Mouse (Mus musculus) adrenal gland, adult 2 months (tissue): ENCODE measurements around the gene Snx20. TPM values are rescaled to one million over a fixed set of nuclear protein-coding genes. Genes with fewer than 3 reads are reported as not detected.
A peak's percentile ranks its signal among the peaks of the same experiment; 100 is the strongest.

Source experiments
- DNase-seq: peaks from one replicate; pipeline ENCODE4 v3.0.0; 2021
- long read RNA-seq: library from polyadenylated mRNA; stranded (forward); transcript quantifications from one replicate; pipeline ENCODE4 v2.0.0, GENCODE M21; 2021
- polyA plus RNA-seq: library from polyadenylated mRNA; depleted of rRNA; stranded (reverse); fragments of >200 nt; gene quantifications from 2 replicates; pipeline ENCODE4 v1.2.3, GENCODE M21; 2012; rRNA removed
- total RNA-seq, 2 experiments: library from RNA; stranded (reverse); gene quantifications; 2 replicates each; pipeline ENCODE4 v1.2.3; 2021

The Snx20 gene
- 1 to 10 TPM; 1.7 to 1.9 TPM for total RNA-seq
- polyA plus RNA-seq, result 3.7 and 9.8 TPM in 2 replicates
- long read RNA-seq, partial matches to known transcripts, result 0 of 1 reads
- long read RNA-seq, other reads (novel, unspliced or antisense), result 0 of 1 reads

DNA sequence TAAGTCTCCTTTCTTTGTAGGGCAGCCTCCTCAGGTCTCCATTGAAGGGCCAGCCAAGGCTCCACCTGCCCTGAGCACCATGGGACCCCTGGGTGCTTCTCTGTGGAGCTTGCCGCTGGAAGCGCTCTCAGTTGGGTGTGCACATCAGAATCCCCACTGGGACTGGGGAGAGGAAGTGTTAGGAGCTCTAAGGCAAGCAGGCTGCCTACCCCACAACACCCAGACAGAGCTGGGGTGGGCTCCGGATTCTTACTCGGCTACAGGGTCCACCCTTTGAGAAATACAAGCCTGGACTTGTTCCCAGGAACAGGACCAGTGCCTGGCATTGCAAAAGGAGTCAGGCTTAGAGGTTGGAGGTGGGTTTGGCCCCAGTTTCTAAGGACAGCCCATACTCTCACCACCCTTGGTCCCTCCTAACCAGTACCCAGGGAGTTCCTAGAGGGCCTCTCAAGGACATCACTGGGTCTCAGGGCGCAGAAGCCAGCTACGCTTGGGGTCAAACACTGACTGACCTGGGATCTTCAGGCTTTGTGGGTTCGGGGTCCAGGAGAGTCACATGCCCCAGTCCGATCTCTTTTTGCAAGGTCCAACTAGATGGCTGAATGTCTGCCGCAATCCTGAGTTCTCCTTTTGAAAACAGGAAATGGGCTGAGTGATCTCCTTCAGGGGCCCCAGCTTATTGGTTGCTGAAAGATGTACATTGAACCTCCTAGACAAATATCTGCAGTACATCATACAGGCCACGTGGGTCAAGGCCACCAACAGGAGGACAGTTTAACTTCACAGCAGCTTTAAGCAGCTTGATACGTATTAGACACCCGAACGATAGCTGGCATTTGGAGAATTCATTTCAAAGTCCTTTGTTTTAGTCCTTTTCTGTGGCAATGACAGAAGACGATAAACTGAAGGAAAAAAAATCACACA is at the start of gene Snx20:
Gene Snx20, minus strand, starts transcription at position 655 of the 924 bp plus-strand sequence.
- DNase-seq, result no peak

- no peak for DNase-seq
Observed at GRCm38 (mm10) chr8:88683656-88684289, 47.8 kb upstream of the Snx20 start.

GRCm38 (mm10) chr8:88681046-88681445 is 45.1 kb upstream of the Snx20 start:
- no peak for DNase-seq

GRCm38 (mm10) chr8:88680566-88680965 is 44.6 kb upstream of the Snx20 start:
- no peak for DNase-seq

- no peak for DNase-seq
Observed at GRCm38 (mm10) chr8:88677071-88677470, 41.1 kb upstream of the Snx20 start.

- DNase-seq, result no peak
Observed at GRCm38 (mm10) chr8:88675372-88676165, 39.6 kb upstream of the Snx20 start.

DNA sequence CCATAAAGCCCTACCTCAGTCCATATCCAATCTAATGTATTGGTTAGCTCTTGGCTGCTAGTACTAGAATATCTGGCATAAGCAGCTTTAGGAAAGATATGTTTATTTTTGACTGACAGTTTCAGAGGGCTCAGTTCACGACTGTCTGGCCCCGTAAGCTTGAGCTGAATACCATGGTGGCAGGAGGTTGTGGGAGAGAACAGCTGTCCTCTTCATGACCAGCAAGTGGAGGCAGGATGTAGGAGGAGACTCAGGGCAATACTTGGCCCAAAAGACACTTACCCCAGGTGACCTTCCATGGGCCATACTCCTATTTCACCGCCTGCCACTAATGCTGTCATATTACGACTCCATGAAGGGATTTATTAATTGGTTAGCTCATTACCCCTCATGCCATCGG is 37.9 kb upstream of the Snx20 start:
- no peak for DNase-seq

GRCm38 (mm10) chr8:88671575-88671974 is 35.6 kb upstream of the Snx20 start:
- no peak for DNase-seq

GRCm38 (mm10) chr8:88670782-88671181 is 34.9 kb upstream of the Snx20 start:
- DNase-seq, result no peak

GRCm38 (mm10) chr8:88668400-88669086 is 32.6 kb upstream of the Snx20 start:
- peak; percentile 27 for DNase-seq

GRCm38 (mm10) chr8:88666435-88666834 is 30.5 kb upstream of the Snx20 start:
- peak; percentile 11 for DNase-seq

- no peak for DNase-seq
Observed at GRCm38 (mm10) chr8:88664947-88665346, 29.0 kb upstream of the Snx20 start.

DNA sequence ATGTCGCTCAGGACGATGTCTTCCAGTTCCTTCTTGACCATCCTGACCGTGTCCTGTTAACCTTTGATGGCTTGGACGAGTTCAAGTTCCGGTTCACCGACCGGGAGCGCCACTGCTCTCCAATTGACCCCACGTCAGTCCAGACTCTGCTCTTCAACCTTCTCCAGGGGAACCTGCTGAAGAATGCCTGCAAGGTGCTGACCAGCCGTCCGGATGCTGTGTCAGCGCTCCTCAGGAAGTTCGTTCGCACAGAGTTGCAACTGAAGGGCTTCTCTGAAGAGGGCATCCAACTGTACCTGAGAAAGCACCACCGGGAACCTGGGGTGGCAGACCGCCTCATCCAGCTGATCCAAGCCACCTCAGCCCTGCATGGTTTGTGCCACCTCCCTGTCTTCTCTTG is 28.2 kb upstream of the Snx20 start:
- no peak for DNase-seq

DNA sequence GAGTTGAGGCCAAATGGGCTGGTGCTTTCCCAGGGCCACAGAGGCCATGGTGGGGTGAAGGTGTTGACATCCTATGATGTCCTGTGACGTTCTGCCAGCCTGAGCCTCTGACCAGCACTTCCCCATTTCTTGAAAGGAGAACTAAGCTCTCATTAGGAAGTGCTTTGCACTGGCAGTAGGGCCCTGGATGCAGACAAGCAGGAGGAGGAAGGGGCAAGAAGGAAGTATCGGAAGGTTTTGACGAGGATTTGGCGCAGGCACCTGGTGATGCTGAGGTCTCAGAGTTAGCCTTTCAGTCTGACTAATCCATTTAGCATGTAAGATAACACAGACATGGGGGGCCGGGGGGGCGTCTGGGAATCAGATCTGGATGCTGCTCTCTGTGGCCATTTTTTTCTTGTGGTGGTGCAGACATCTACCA is 26.5 kb upstream of the Snx20 start:
- DNase-seq, result no peak

GRCm38 (mm10) chr8:88659873-88660272 is 23.9 kb upstream of the Snx20 start:
- no peak for DNase-seq

GRCm38 (mm10) chr8:88655334-88655733 is 19.4 kb upstream of the Snx20 start:
- no peak for DNase-seq

GRCm38 (mm10) chr8:88651122-88651521 is 15.2 kb upstream of the Snx20 start:
- peak; percentile 29 for DNase-seq

GRCm38 (mm10) chr8:88650016-88650708 is 14.2 kb upstream of the Snx20 start:
- DNase-seq, result peak; percentile 16

DNA sequence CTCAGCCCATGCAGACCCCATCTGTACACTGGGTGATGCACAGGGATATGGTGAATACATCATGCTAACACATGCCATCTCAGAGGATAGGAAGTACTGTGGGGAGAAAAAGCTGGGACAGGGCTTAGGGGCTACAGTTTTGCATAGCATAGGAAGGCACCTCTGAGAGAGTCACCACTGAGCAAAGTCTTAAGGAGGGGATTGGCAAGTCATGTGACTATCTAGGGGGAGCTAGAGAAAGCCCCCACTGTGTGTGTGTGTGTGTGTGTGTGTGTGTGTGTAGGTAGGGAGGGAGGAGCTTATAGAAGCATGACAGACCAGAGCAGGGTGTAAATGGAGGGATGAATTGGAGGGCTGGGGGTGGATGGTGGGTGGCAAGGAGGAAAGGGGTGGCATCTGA is 12.4 kb upstream of the Snx20 start:
- DNase-seq, result no peak

DNA sequence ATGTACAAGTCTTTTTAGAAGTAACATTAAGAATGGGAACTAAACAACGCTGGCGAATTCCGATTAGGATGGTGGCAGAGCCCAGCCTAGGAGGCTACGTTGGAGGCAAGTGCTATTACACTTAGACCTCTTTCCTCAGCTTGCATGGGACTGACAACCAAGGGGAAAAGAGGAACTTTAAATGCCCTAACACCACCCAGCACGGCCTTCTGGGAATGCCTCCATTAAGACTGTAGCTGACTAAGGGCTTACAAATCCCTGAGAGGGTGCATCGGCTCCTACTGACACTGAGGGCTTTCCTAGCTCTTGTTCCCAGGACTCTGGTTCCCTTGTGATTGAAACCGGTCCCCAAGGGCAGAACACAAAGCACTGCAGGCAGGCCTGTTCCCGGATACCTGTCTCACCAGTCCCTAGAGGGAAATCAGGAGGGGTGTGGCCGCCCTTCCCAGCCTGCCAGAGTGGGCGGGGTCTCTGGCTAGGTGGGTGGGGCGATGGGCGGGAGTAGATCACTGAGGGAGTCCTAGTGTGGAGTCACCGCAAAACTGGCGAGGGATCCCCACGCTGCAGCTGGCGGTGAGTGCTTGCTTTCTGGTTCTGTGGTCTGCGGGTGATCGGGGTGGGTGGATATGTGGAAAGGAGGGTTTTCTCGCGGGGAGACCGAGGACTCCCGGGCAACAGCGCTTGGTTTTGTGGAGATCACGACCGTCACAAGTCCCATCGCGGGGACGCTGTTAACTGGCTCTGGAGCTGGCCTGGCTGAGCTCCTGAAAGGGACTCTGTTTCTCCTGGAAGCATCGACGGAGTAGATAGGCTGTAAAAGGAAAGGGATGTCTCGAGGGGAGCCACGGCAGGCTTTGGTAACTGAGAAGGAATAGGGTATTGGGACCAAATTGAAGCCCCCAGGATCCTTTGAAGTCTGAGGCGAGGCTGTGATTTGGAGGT is 11.2 kb upstream of the Snx20 start, which contains the start of gene Nod2:
Gene Nod2, plus strand, starts transcription at position 479 of the 942 bp plus-strand sequence.
- DNase-seq, result peak; percentile 93
